Mouse (Mus musculus): Measurements from ENCODE around the gene Phex. TPM values are rescaled to one million over a fixed set of nuclear protein-coding genes. Genes with fewer than 3 reads are reported as not detected.

Gene Phex
- polyA plus RNA-seq, 1 experiment, result 0.42 TPM

DNA sequence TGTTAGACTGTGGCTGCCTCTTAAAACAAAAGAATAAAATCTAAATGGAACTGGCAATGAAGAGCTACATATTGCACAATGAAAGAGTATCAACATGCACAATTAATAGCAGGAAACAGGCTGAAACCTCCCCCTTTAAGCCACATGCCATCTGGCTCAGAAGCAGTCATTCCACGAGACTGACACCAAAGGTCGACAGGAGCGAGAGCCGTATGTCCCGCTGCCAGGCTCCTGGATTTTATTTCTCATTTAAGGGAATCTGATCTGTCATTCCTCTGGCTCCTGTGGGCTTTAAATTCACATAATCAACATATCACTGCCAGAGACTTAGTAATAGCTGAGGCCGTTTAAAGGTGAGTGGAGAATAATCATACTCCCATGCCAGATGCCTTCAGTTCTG, 275.5 kb downstream of the Phex start:
- Histone ChIP-seq H3K27ac (ENCODE audit: insufficient read depth, low read length) (no peak overlapping the region), H3K4me3 (ENCODE audit: insufficient read depth, low read length) (no peak overlapping the region), H3K4me1 (ENCODE audit: control insufficient read depth, insufficient read depth, low read length) (no peaks in the 10 kb centered on the region)
- no peak for TF ChIP-seq CTCF (IDR thresholded peaks at IDR 0.05; ENCODE audit: extremely low read depth, insufficient read depth, low read length)
- no peak for TF ChIP-seq POLR2A (IDR thresholded peaks at IDR 0.05; ENCODE audit: extremely low read depth, insufficient read depth, low read length)

Other genes starting within 250 kb of the Phex start
- 66.2 and 70.1 TPM in 2 replicates for gene Sms, start 77.0 kb upstream of the Phex start, polyA plus RNA-seq (2012; rRNA removed)
- 0.74 TPM in 1 of 2 replicates, not detected in the other for gene Yy2, start 153.7 kb upstream of the Phex start, polyA plus RNA-seq (2012; rRNA removed)
- 25.1 and 26.4 TPM in 2 replicates for gene Mbtps2, start 183.4 kb upstream of the Phex start, polyA plus RNA-seq (2012; rRNA removed)

All from cortical plate, adult 2 months (tissue).